Comparison of ENCODE assay signal across 7 mouse cellular contexts in genomic region chr1:155972146-155973067, GRCm38 (mm10). TPM values are rescaled to one million over a fixed set of nuclear protein-coding genes. Genes with fewer than 3 reads are reported as not detected.
DNase-seq lines count a peak whose midpoint lies in the region; ATAC-seq lines count a peak whose summit lies in the region.

No protein-coding gene starts in this region.

- peak overlapping the region; percentile 98 for H3K4me3 ChIP-seq in hindbrain, embryonic 16.5 days (ENCODE audit: low read length)

- no peaks in the 10 kb centered on the region for H3K36me3 ChIP-seq in hindbrain, embryonic 16.5 days (ENCODE audit: control insufficient read depth, insufficient read depth, low read length)

- peak; percentile 37 for DNase-seq in layer of hippocampus, adult 9-11 months
- no peak for DNase-seq in layer of hippocampus, adult 18-20 months (ENCODE audit: low spot score in 2 of 2)
- peak; percentile 36 for DNase-seq in MEL-GATA-1-ER (ENCODE audit: extremely low read depth, low read depth)
- peak; percentile 36 for DNase-seq in c-Kit-positive CD71-positive TER-119-negative erythroid progenitor cells, embryonic 14.5 days (ENCODE audit: low read depth)
- peak; percentile 42 for DNase-seq in lung, postnatal 36 days
- no peak for DNase-seq in testis, postnatal 14 days (ENCODE audit: low spot score)

- WGBS in hindbrain, embryonic 16.5 days: 2% methylated on average over 39 of the region's 51 CpGs

- peak overlapping the region; percentile 59 for H3K4me2 ChIP-seq in hindbrain, embryonic 16.5 days (ENCODE audit: low read length)

- ATAC-seq in hindbrain, embryonic 16.5 days: peak; percentile 56

- H3K9me3 ChIP-seq in hindbrain, embryonic 16.5 days (ENCODE audit: control insufficient read depth, low read length): no peaks in the 10 kb centered on the region

- H3K27ac ChIP-seq in hindbrain, embryonic 16.5 days (ENCODE audit: low read depth, low read length): peak overlapping the region; percentile 97

- H3K4me1 ChIP-seq in hindbrain, embryonic 16.5 days (ENCODE audit: control insufficient read depth, insufficient read depth, low read depth, low read length): peaks cover 16% of the 10 kb centered on the region

- H3K27me3 ChIP-seq in hindbrain, embryonic 16.5 days (replicated peaks; ENCODE audit: control insufficient read depth, insufficient read depth, low read length): no peaks in the 10 kb centered on the region

- peak overlapping the region; percentile 99 for H3K9ac ChIP-seq in hindbrain, embryonic 16.5 days (ENCODE audit: low read depth, low read length)

RNA-seq across cellular contexts. Expression of gene Cep350, which starts 0.6 kb away (rescaled TPM):
- 10 to 100 TPM; 44.9 to 50.2 TPM for total RNA-seq in layer of hippocampus, adult 18-20 months (2021)
- polyA plus RNA-seq in hindbrain, embryonic 16.5 days (2015; fragmentation: Nextera tagmentation; extraction: Ambion mirVana): 8.5 and 8.7 TPM in 2 replicates

Comparison
In these comparisons a context has a peak if more than half of its experiments do, and no peak if none do; other contexts are left out.
1. DNase-seq: peak in layer of hippocampus, adult 9-11 months (single experiment), MEL-GATA-1-ER (single experiment), c-Kit-positive CD71-positive TER-119-negative erythroid progenitor cells, embryonic 14.5 days (single experiment) and lung, postnatal 36 days (single experiment); none in layer of hippocampus, adult 18-20 months (0 of 2) and testis, postnatal 14 days (single experiment).